Mouse (Mus musculus) midbrain, embryonic 11.5 days (tissue): ENCODE measurements around the gene Hint2. TPM values are rescaled to one million over a fixed set of nuclear protein-coding genes. Genes with fewer than 3 reads are reported as not detected.

ENCODE experiments used
- ATAC-seq: fragments of 200-750 bp; cut with Nextera tagmentation; 2 replicates; pipeline ENCODE4 v1.8.0; 2017; ENCODE audit warnings: moderate TSS enrichment, moderate library complexity; ENCODE audit not compliant: low FRiP score
- DNase-seq: peaks from one replicate; pipeline ENCODE4 v3.0.0; 2015; ENCODE audit warnings: low spot score; ENCODE audit errors: missing footprints
- H3K27ac ChIP-seq: fragments of 300-500 bp; sonication (generic); 2 replicates; pipeline ENCODE4 v1.5.1; 2014; ENCODE audit warnings: low read depth, low read length
- H3K27me3 ChIP-seq: fragments of 300-500 bp; sonication (generic); 2 replicates; pipeline ENCODE4 v1.6.1; 2014; ENCODE audit warnings: mild to moderate bottlenecking, low read length, moderate library complexity, mixed read lengths; ENCODE audit not compliant: control insufficient read depth, insufficient read depth
- H3K36me3 ChIP-seq: fragments of 300-500 bp; sonication (generic); 2 replicates; pipeline ENCODE4 v1.6.1; 2014; ENCODE audit warnings: mild to moderate bottlenecking, low read length, moderate library complexity, mixed read lengths; ENCODE audit not compliant: control insufficient read depth, insufficient read depth
- H3K4me1 ChIP-seq: fragments of 300-500 bp; sonication (generic); 2 replicates; pipeline ENCODE4 v1.6.1; 2014; ENCODE audit warnings: low read length; ENCODE audit not compliant: control insufficient read depth, insufficient read depth
- H3K4me2 ChIP-seq: fragments of 300-500 bp; sonication (generic); 2 replicates; pipeline ENCODE4 v1.6.1; 2014; ENCODE audit warnings: mild to moderate bottlenecking, moderate library complexity
- H3K4me3 ChIP-seq: fragments of 300-500 bp; sonication (generic); 2 replicates; pipeline ENCODE4 v1.5.1; 2014; ENCODE audit warnings: low read depth, low read length
- H3K9ac ChIP-seq: fragments of 300-500 bp; sonication (generic); 2 replicates; pipeline ENCODE4 v1.6.1; 2014; ENCODE audit warnings: low read length
- H3K9me3 ChIP-seq: fragments of 300-500 bp; sonication (generic); 2 replicates; pipeline ENCODE4 v1.6.1; 2016; ENCODE audit warnings: low read length; ENCODE audit not compliant: control insufficient read depth
- WGBS: fragments of 180-500 bp; shearing (Covaris S2); extraction: QIAGEN DNeasy Blood & Tissue Kit; methylation state at CpG from one replicate; pipeline ENCODE4 v1.1.7; 2014; 5-methylcytosine and 5-hydroxymethylcytosine counted together
- polyA plus RNA-seq: library from polyadenylated mRNA; unstranded; fragments of >200 nt; fragmentation: Nextera tagmentation; extraction: Ambion mirVana; gene quantifications from 2 replicates; pipeline ENCODE4 v1.2.1, GENCODE M21; 2014

Hint2 gene
- polyA plus RNA-seq, 1 experiment from 2014 or later, result 72.9 TPM

GRCm38 (mm10) chr4:43691026-43691425, 34.8 kb upstream of the Hint2 start:
- H3K4me1 ChIP-seq, result no peaks in the 10 kb centered on the region
- no peak overlapping the region for H3K27ac ChIP-seq
- H3K9me3 ChIP-seq, result no peaks in the 10 kb centered on the region
- H3K4me3 ChIP-seq, result no peak overlapping the region
- no peak for ATAC-seq
- no peak overlapping the region for H3K4me2 ChIP-seq
- 83% methylated on average over 5 of the region's 5 CpGs for WGBS
- no peak overlapping the region for H3K9ac ChIP-seq
- H3K27me3 ChIP-seq, result no peaks in the 10 kb centered on the region
- H3K36me3 ChIP-seq, result peaks cover 2% of the 10 kb centered on the region; the same call in 1 of the 2 replicates
- DNase-seq, result peak; percentile 12

GRCm38 (mm10) chr4:43690021-43690420, 33.8 kb upstream of the Hint2 start:
- Histone ChIP-seq H3K27me3 (no peaks in the 10 kb centered on the region), H3K9ac (no peak overlapping the region), H3K9me3 (no peaks in the 10 kb centered on the region), H3K36me3 (peaks cover 2% of the 10 kb centered on the region; the same call in 1 of the 2 replicates), H3K4me3 (no peak overlapping the region), H3K4me2 (no peak overlapping the region), H3K27ac (no peak overlapping the region), H3K4me1 (no peaks in the 10 kb centered on the region)
- no peak for DNase-seq
- no peak for ATAC-seq
- WGBS, result 95% methylated on average over 17 of the region's 17 CpGs

DNA sequence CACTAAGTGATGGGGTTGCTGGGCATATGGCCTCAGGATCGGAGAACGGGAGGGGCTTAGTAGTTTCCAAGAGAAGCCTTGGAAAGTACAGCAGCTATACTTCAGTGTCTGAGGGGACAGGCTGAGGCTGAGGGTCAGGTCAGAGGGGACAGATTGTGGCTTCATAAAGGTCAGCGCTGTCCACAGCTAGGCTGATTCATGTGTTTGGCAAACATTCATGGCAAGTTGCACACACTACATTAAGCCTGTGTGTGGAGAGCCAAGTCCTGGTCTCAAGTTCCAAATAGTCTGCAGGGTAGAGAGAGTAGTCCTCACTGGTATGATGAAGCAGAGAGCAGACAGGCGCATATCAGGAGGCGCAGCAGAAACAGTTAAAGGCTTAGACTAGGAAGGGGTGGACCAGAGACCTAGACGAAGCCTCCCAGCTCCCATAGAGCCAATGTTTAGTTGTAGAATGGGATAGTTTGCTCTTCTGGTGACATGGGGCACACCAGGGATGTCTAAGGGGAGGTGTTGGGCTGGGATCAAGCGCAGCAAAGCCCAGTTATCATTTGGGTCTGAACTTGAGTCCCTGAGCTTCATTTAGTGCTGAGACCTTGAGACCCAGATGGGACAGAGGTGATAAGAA, 23.3 kb upstream of the Hint2 start:
- Histone ChIP-seq H3K4me2 (no peak overlapping the region), H3K4me1 (no peaks in the 10 kb centered on the region), H3K4me3 (no peak overlapping the region), H3K27ac (no peak overlapping the region), H3K9me3 (no peaks in the 10 kb centered on the region), H3K36me3 (peaks cover 6% of the 10 kb centered on the region), H3K9ac (no peak overlapping the region), H3K27me3 (no peaks in the 10 kb centered on the region)
- DNase-seq (no peak), ATAC-seq (no peak)
- WGBS, result 88% methylated on average over 7 of the region's 7 CpGs

DNA sequence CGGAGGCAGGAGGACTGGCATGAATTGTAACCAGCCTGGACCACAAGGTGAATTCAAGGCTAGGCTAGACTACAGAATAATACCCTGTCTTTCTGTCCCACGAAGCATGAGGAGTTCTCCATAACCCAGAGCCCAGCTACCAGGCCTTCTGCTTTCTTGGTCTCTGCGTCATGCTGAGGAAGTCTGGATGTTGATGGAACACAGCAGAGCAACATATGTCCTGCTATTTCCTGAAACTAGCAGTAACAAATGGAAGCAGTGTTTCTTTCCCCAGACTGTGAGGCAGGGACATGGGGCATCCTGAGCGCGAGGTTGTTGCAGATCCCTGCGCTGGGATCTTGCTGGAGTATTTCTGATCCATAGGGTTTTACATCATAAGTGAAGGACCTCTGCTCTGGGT, 22.3 kb upstream of the Hint2 start:
- H3K27ac ChIP-seq, result no peak overlapping the region
- H3K9ac ChIP-seq, result no peak overlapping the region
- DNase-seq, result no peak
- no peak overlapping the region for H3K4me3 ChIP-seq
- WGBS, result 82% methylated on average over 6 of the region's 6 CpGs
- no peaks in the 10 kb centered on the region for H3K27me3 ChIP-seq
- ATAC-seq, result no peak
- H3K4me2 ChIP-seq, result no peak overlapping the region
- H3K9me3 ChIP-seq, result no peaks in the 10 kb centered on the region
- H3K4me1 ChIP-seq, result no peaks in the 10 kb centered on the region
- H3K36me3 ChIP-seq, result peaks cover 6% of the 10 kb centered on the region

- Histone ChIP-seq H3K4me1 (peaks cover 2% of the 10 kb centered on the region; the same call in 1 of the 2 replicates), H3K9me3 (no peaks in the 10 kb centered on the region), H3K36me3 (0 out of 2 replicates have a peak, but pooled peaks cover under 1% of the 10 kb centered on the region), H3K27me3 (no peaks in the 10 kb centered on the region), H3K27ac (no peak overlapping the region), H3K9ac (no peak overlapping the region), H3K4me2 (no peak overlapping the region), H3K4me3 (no peak overlapping the region)
- ATAC-seq, result no peak
- no peak for DNase-seq
- 79% methylated on average over 4 of the region's 4 CpGs for WGBS
Measured at GRCm38 (mm10) chr4:43675608-43676007, 19.3 kb upstream of the Hint2 start.

DNA sequence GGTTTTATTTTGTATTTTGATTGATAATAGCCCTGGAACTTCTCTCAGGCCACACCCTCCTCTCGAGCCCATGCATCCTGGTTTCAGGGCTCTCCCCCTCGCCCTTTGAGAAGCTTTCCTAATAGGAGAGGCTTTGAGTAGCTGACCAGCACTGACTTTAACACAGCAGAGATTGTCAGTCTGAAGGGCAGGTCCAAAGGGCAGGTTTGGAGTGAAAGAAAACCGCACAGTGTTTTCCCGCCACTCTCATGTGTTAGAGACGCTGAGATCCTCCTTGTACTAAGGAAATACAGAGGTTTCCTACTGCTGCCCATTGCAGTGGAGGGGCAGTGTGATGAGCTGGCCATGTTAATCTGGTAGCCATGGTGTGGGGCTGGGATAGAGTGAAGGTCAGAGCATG, 18.7 kb upstream of the Hint2 start:
- Histone ChIP-seq H3K36me3 (no peaks in the 10 kb centered on the region), H3K27me3 (no peaks in the 10 kb centered on the region), H3K9me3 (no peaks in the 10 kb centered on the region), H3K9ac (no peak overlapping the region), H3K4me2 (no peak overlapping the region), H3K4me1 (peaks cover 2% of the 10 kb centered on the region; the same call in 1 of the 2 replicates), H3K27ac (no peak overlapping the region), H3K4me3 (no peak overlapping the region)
- DNase-seq (no peak), ATAC-seq (no peak)
- 81% methylated on average over 5 of the region's 5 CpGs for WGBS

GRCm38 (mm10) chr4:43673703-43674102, 17.4 kb upstream of the Hint2 start:
- ATAC-seq (no peak), DNase-seq (no peak)
- H3K36me3 ChIP-seq, result no peaks in the 10 kb centered on the region
- peaks cover 2% of the 10 kb centered on the region; the same call in 1 of the 2 replicates for H3K4me1 ChIP-seq
- no peak overlapping the region for H3K27ac ChIP-seq
- H3K9me3 ChIP-seq, result no peaks in the 10 kb centered on the region
- WGBS, result 81% methylated on average over 8 of the region's 8 CpGs
- no peak overlapping the region for H3K4me2 ChIP-seq
- no peaks in the 10 kb centered on the region for H3K27me3 ChIP-seq
- no peak overlapping the region for H3K4me3 ChIP-seq
- no peak overlapping the region for H3K9ac ChIP-seq

DNA sequence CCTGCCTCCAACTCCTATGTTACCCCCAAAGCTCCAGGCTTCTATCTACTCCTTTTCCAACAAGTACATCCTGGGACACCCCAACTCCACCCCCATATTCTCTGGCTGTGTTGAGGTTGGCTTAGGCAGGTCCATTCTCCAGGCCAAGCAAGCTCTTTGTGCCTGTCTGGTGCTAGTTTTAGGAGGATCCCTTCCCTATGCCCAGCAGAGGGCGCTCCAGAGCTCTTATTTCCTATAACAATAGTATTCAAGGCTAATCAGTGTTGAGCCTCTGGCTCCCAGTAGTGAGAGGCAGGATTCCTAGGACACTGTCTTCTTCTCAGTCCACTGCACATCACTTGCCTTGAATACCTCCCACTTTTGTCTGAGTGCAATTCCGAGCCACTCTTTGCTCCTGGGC, 15.8 kb upstream of the Hint2 start:
- DNase-seq, result peak; percentile 99
- 0% methylated on average over 2 of the region's 2 CpGs for WGBS
- ATAC-seq, result 0 out of 2 replicates have a peak, but pooled peaks have one; percentile 10
- no peaks in the 10 kb centered on the region for H3K27me3 ChIP-seq
- peaks cover 2% of the 10 kb centered on the region; the same call in 1 of the 2 replicates for H3K4me1 ChIP-seq
- no peak overlapping the region for H3K4me3 ChIP-seq
- no peak overlapping the region for H3K27ac ChIP-seq
- H3K9me3 ChIP-seq, result no peaks in the 10 kb centered on the region
- H3K9ac ChIP-seq, result no peak overlapping the region
- no peak overlapping the region for H3K4me2 ChIP-seq
- H3K36me3 ChIP-seq, result no peaks in the 10 kb centered on the region

DNA sequence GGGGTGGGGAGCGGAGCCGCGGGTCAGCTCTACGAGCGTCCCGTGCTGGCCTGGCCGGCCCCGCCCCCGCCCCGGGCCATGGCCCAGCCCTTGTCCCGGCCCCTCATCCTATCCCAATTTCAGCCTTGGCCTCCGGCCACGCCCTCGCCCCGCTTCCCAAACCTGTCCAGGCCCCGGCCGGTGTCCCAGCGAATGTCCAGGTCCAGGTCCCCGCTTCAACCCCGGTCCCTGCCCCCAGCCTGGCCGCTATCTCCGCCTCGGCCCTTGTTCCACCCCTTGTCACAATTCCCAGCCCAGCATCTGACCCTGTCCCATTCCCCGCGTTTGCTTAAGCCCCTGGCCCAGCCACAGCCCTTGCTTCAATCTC, 13.1 kb upstream of the Hint2 start:
- peak; percentile 97 for DNase-seq

More for the DNA sequence above, 13.1 kb upstream of the Hint2 start:
- H3K27me3 ChIP-seq, result peaks cover 9% of the 10 kb centered on the region; the same call in 1 of the 2 replicates
- peak overlapping the region; percentile 79 for H3K9ac ChIP-seq
- H3K27ac ChIP-seq, result peak overlapping the region; percentile 25; the same call in 1 of the 2 replicates
- ATAC-seq, result peak; percentile 86
- peak overlapping the region; percentile 77 for H3K4me2 ChIP-seq
- peak overlapping the region; percentile 68 for H3K4me3 ChIP-seq
- no peaks in the 10 kb centered on the region for H3K9me3 ChIP-seq
- H3K36me3 ChIP-seq, result no peaks in the 10 kb centered on the region
- WGBS, result under 1% methylated on average over 25 of the region's 25 CpGs
- H3K4me1 ChIP-seq, result peaks cover 2% of the 10 kb centered on the region; the same call in 1 of the 2 replicates
